Mouse (Mus musculus) liver, postnatal 0 days (tissue): ENCODE measurements around the gene Spock1. TPM values are rescaled to one million over a fixed set of nuclear protein-coding genes. Genes with fewer than 3 reads are reported as not detected.

Source experiments
- ATAC-seq: fragments of 200-750 bp; cut with Nextera tagmentation; 2 replicates; pipeline ENCODE4 v1.8.0; 2017; ENCODE audit warnings: mild to moderate bottlenecking, moderate library complexity
- DNase-seq: peaks from one replicate; pipeline ENCODE4 v3.0.0-alpha.2; 2016
- H3K27ac ChIP-seq: fragments of 300-500 bp; sonication (generic); 2 replicates; pipeline ENCODE4 v1.5.1; 2014; ENCODE audit warnings: antibody characterized with exemption, moderate library complexity, mild to moderate bottlenecking, low read depth
- H3K27me3 ChIP-seq: fragments of 300-500 bp; sonication (generic); 2 replicates; pipeline ENCODE4 v1.6.1; 2014; ENCODE audit warnings: low read length, control low read depth, mixed read lengths; ENCODE audit not compliant: insufficient read depth
- H3K36me3 ChIP-seq: fragments of 300-500 bp; sonication (generic); replicated peaks from 2 replicates; pipeline ENCODE4 v1.6.1; 2014; ENCODE audit warnings: mild to moderate bottlenecking, control low read depth, low read length, moderate library complexity, mixed read lengths; ENCODE audit not compliant: insufficient read depth
- H3K4me1 ChIP-seq: fragments of 300-500 bp; sonication (generic); 2 replicates; pipeline ENCODE4 v1.6.1; 2014; ENCODE audit warnings: antibody characterized with exemption, mild to moderate bottlenecking, control low read depth; ENCODE audit not compliant: insufficient read depth
- H3K4me2 ChIP-seq: fragments of 300-500 bp; sonication (generic); 2 replicates; pipeline ENCODE4 v1.6.1; 2014; ENCODE audit warnings: low read depth, mild to moderate bottlenecking, low read length, moderate library complexity, mixed read lengths
- H3K4me3 ChIP-seq: fragments of 300-500 bp; sonication (generic); 2 replicates; pipeline ENCODE4 v1.5.1; 2014; ENCODE audit warnings: low read depth, low read length
- H3K9ac ChIP-seq: fragments of 300-500 bp; sonication (generic); replicated peaks from 2 replicates; pipeline ENCODE4 v1.6.1; 2014; ENCODE audit warnings: mild to moderate bottlenecking, moderate library complexity
- H3K9me3 ChIP-seq: fragments of 300-500 bp; sonication (generic); 2 replicates; pipeline ENCODE4 v1.6.1; 2016; ENCODE audit warnings: mild to moderate bottlenecking, control low read depth, low read length, mixed read lengths
- CTCF ChIP-seq: sonication (generic); IDR thresholded peaks from 2 replicates; pipeline ENCODE4 v1.5.1; 2016; ENCODE audit warnings: antibody characterized with exemption, low read depth
- EP300 ChIP-seq: IDR thresholded peaks from 2 replicates; pipeline ENCODE4 v1.6.1; 2016; ENCODE audit warnings: antibody characterized with exemption, low read depth, mild to moderate bottlenecking
- WGBS: fragments of 180-500 bp; shearing (Covaris S2); extraction: QIAGEN DNeasy Blood & Tissue Kit; methylation state at CpG from one replicate; pipeline ENCODE4 v1.1.7; 2014; ENCODE audit not compliant: insufficient replicate concordance; 5-methylcytosine and 5-hydroxymethylcytosine counted together
- polyA plus RNA-seq: library from polyadenylated mRNA; unstranded; fragments of >200 nt; fragmentation: Nextera tagmentation; extraction: Ambion mirVana; gene quantifications from 2 replicates; pipeline ENCODE4 v1.2.1, GENCODE M21; 2015

Spock1 gene
- polyA plus RNA-seq, 1 experiment from 2014 or later = not detected

DNA sequence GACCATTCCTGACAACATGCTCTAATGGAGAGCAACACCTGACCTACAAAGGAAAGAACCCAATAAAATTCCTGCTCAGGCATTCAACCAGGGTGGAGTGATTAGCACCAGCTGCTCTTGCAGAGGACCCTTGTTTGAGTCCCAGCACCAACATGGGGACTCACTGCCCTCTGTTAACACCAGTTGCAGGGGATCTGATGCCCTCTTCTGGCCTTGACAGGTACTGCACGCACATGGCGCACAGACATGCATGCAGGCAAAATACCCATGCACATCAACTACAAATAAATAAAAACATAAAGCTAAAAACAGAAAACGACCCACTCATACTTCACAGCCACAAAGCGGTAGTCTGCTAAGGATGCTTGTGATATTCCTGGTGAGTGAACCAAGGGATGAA, 119.8 kb downstream of the Spock1 start:
- Histone ChIP-seq H3K27ac (no peak overlapping the region), H3K4me1 (no peaks in the 10 kb centered on the region), H3K36me3 (no peaks in the 10 kb centered on the region), H3K4me2 (no peak overlapping the region), H3K9me3 (peaks cover 3% of the 10 kb centered on the region; the same call in 1 of the 2 replicates), H3K27me3 (no peaks in the 10 kb centered on the region), H3K9ac (no peak overlapping the region), H3K4me3 (no peak overlapping the region)
- TF ChIP-seq EP300 (no peak), CTCF (peak; percentile 30; the same call in 1 of the 2 replicates)
- DNase-seq (no peak), ATAC-seq (no peak)
- WGBS = 77% methylated on average over 4 of the region's 4 CpGs

GRCm38 (mm10) chr13:57786278-57786677, 121.9 kb downstream of the Spock1 start:
- no peak overlapping the region for H3K4me3 ChIP-seq
- TF ChIP-seq CTCF (no peak), EP300 (no peak)
- H3K4me1 ChIP-seq = no peaks in the 10 kb centered on the region
- no peak overlapping the region for H3K9ac ChIP-seq
- H3K36me3 ChIP-seq = no peaks in the 10 kb centered on the region
- no peak overlapping the region for H3K4me2 ChIP-seq
- peaks cover 3% of the 10 kb centered on the region; the same call in 1 of the 2 replicates for H3K9me3 ChIP-seq
- no peak overlapping the region for H3K27ac ChIP-seq
- H3K27me3 ChIP-seq = no peaks in the 10 kb centered on the region
- whole genome bisulfite sequencing = 76% methylated on average over 8 of the region's 8 CpGs
- DNase-seq = no peak
- no peak for ATAC-seq

GRCm38 (mm10) chr13:57782975-57783374, 125.2 kb downstream of the Spock1 start:
- Histone ChIP-seq H3K27me3 (no peaks in the 10 kb centered on the region), H3K4me2 (no peak overlapping the region), H3K9me3 (peaks cover 5% of the 10 kb centered on the region), H3K36me3 (no peaks in the 10 kb centered on the region), H3K27ac (no peak overlapping the region), H3K9ac (no peak overlapping the region), H3K4me1 (no peaks in the 10 kb centered on the region), H3K4me3 (no peak overlapping the region)
- WGBS = 73% methylated on average over 12 of the region's 12 CpGs
- no peak for DNase-seq
- no peak for ATAC-seq
- no peak for TF ChIP-seq CTCF
- no peak for TF ChIP-seq EP300

DNA sequence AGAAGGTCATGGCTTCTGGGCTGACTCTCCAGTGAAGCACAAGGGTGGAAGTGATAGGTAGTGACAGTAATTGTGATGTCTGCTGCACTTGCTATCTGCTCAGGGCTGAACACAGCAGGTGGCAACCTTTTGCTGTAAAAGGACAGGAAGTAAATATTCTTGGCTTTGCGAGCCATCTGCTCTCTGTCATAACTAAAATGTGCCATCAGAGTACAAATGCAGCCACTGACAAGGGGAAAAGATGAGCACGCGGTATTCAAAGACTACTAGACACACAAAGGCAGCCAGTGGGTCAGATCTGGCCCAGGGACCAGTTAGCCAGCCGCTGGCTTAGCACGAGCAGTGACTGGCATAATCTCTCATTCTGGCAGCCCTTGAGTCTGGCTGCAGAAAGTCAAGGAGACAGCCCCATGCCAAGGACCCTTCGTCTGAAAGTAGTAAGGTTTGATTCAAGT, 126.0 kb downstream of the Spock1 start:
- 75% methylated on average over 6 of the region's 6 CpGs for WGBS
- H3K9me3 ChIP-seq = peaks cover 5% of the 10 kb centered on the region
- ATAC-seq (no peak), DNase-seq (no peak)
- no peaks in the 10 kb centered on the region for H3K27me3 ChIP-seq
- H3K36me3 ChIP-seq = no peaks in the 10 kb centered on the region
- H3K9ac ChIP-seq = no peak overlapping the region
- TF ChIP-seq CTCF (no peak), EP300 (no peak)
- H3K4me1 ChIP-seq = no peaks in the 10 kb centered on the region
- H3K4me3 ChIP-seq = no peak overlapping the region
- no peak overlapping the region for H3K4me2 ChIP-seq
- H3K27ac ChIP-seq = no peak overlapping the region

DNA sequence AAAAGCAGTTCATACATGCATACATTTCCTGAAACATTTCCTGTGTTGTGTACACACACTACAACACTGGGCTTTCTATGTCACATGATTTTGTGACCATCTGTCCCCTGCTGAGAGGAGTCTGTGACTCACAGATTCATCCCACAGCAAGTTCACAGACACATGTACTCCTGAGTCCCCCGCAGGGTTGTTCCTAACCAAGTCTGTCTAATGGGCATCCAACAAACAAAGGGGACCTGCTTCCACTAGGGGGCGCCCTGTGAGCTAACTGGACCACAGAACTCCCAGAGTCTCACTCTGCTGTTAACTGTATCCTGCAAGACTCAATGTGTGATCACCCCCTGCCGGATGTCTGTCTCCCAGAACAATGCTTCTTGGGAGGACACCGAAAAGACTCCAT, 129.0 kb downstream of the Spock1 start:
- Histone ChIP-seq H3K9me3 (peaks cover 5% of the 10 kb centered on the region), H3K27ac (no peak overlapping the region), H3K4me2 (no peak overlapping the region), H3K36me3 (no peaks in the 10 kb centered on the region), H3K9ac (no peak overlapping the region), H3K4me1 (no peaks in the 10 kb centered on the region), H3K4me3 (no peak overlapping the region), H3K27me3 (no peaks in the 10 kb centered on the region)
- TF ChIP-seq EP300 (no peak), CTCF (no peak)
- no peak for ATAC-seq
- 60% methylated on average over 4 of the region's 4 CpGs for WGBS
- DNase-seq = no peak

- no peak for TF ChIP-seq EP300
- no peak for TF ChIP-seq CTCF
- peaks cover 5% of the 10 kb centered on the region for H3K9me3 ChIP-seq
- H3K27ac ChIP-seq = no peak overlapping the region
- H3K9ac ChIP-seq = no peak overlapping the region
- H3K4me3 ChIP-seq = no peak overlapping the region
- 65% methylated on average over 3 of the region's 3 CpGs for WGBS
- DNase-seq = no peak
- H3K4me2 ChIP-seq = no peak overlapping the region
- no peaks in the 10 kb centered on the region for H3K4me1 ChIP-seq
- no peaks in the 10 kb centered on the region for H3K36me3 ChIP-seq
- no peak for ATAC-seq
- no peaks in the 10 kb centered on the region for H3K27me3 ChIP-seq
These were observed 129.6 kb downstream of the Spock1 start for GRCm38 (mm10) chr13:57778524-57778923.

GRCm38 (mm10) chr13:57771998-57772397, 136.1 kb downstream of the Spock1 start:
- no peak overlapping the region for H3K4me3 ChIP-seq
- H3K27ac ChIP-seq = no peak overlapping the region
- 70% methylated on average over 6 of the region's 6 CpGs for WGBS
- H3K4me1 ChIP-seq = no peaks in the 10 kb centered on the region
- H3K36me3 ChIP-seq = no peaks in the 10 kb centered on the region
- no peaks in the 10 kb centered on the region for H3K27me3 ChIP-seq
- TF ChIP-seq CTCF = no peak
- TF ChIP-seq EP300 = no peak
- H3K9ac ChIP-seq = no peak overlapping the region
- no peaks in the 10 kb centered on the region; the same call in 1 of the 2 replicates for H3K9me3 ChIP-seq
- no peak for ATAC-seq
- H3K4me2 ChIP-seq = no peak overlapping the region
- DNase-seq = no peak
